Mouse (Mus musculus): ENCODE data around the gene Olfr46.
"Not testable (repeated sequence)": the region's sequence is repeated elsewhere in the genome, so short reads cannot be mapped to it uniquely, and the experiment has no call there.

Gene Olfr46

DNA sequence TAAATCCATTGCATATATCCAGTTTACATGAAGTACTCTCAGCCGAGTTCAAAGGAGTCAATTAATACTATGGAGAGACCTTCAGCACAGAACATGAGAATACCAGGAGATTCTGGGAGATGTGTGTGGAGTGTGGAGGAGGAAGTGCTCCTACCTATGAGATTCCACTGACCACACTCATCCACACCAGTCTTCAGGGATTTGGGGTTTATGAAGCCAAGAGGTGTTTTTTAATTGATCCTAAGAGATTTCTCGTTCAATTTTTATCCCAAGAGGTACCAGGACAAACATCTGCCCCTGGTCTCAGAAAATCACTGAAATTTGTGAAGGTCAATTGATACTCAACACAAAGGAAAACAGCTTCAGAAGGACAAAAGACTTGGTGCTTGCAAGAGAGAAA is at the start of gene Olfr46:
TSS of gene Olfr46 (plus strand) at position 301 of the 400 bp plus-strand sequence.
- DNase-seq (ENCODE audit: low read depth, low spot score) = not testable (repeated sequence)

DNA sequence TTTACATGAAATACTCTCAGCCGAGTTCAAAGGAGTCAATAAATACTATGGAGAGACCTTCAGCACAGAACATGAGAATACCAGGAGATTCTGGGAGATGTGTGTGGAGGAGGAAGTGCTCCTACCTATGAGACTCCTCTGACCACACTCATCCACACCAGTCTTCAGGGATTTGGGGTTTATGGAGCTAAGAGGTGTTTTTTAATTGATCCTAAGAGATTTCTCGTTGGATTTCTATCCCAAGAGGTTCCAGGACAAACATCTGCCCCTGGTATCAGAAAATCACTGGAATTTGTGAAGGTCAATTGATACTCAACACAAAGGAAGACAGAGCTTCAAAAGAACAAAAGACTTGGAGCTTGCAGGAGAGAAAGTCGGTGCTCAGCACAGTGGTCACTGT is 33.5 kb upstream of the Olfr46 start, which contains the start of gene Olfr538:
TSS of gene Olfr538 (plus strand) at position 301 of the 400 bp plus-strand sequence.
- no peak for DNase-seq (ENCODE audit: low read depth, low spot score)

DNA sequence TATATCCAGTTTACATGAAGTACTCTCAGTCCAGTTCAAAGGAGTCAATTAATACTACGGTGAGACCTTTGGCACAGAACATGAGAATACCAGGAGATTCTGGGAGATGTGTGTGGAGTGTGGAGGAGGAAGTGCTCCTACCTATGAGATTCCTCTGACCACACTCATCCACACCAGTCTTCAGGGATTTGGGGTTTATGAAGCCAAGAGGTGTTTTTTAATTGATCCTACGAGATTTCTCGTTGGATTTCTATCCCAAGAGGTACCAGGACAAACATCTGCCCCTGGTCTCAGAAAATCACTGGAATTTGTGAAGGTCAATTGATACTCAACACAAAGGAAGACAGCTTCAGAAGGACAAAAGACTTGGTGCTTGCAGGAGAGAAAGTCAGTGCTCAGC is 27.6 kb downstream of the Olfr46 start, which contains the start of gene Olfr61:
TSS of gene Olfr61 (plus strand) at position 301 of the 400 bp plus-strand sequence.
- DNase-seq (ENCODE audit: low read depth, low spot score) = not testable (repeated sequence)

DNA sequence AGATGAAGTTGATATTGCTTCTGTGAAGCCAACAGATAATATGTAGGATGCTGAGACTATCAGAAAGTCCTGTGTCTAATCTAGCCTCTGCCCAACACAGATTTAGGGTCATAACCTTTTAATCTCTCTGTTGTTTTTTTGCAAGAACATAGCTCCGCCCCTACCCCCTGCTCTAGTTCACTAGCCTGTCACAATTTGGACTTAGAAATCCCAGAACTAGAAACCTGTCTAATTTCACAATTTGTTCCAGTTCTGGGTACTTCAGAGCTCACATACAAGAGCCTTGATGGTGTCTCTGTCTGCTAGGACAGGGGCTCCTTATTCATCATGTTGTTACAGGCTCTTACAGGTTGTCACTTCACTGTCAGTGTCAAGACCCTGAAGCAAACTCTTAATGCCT is 29.5 kb downstream of the Olfr46 start:
- no peak for DNase-seq (ENCODE audit: low read depth, low spot score)

DNA sequence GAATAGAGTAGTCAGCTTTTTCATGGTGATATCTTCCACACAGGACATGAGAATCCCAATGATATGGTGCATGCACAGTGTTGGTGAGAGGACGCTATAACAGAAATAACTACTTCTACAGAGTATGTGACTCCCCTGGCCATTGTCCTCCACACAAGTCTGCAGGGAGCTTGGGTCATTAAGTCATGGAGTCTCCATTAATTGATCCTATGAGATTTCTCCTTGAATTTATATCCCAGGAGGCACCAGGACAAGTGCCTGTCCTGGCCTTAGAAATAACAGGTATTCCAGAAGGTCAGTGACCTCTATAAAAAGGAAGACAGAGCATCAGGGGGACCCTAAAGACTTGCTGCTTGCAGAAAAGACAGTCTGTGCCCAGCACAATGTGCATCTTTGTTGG is 45.1 kb downstream of the Olfr46 start, which contains the start of gene Olfr53:
TSS of gene Olfr53 (plus strand) at position 301 of the 400 bp plus-strand sequence.
- DNase-seq (ENCODE audit: low read depth, low spot score) = no peak

DNA sequence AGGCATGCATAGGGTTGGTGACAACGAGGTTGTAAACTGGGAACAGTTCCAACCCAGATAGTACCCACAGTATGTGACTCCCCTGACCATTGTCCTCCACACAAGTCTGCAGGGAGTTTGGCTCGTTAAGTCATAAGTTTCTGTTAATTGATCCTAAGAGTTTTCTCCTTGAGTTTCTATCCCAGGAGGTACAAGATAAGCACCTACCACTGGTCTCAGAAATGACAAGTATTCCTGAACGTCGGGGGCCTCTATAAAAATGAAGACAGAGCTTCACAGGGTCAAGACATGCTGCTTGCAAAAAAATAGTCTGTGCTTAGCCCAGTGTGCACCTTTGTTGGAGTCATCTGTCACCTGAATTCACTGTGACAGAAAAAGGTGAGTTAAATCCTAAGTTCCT is 58.6 kb downstream of the Olfr46 start, which contains the start of gene Olfr539:
TSS of gene Olfr539 (plus strand) at position 301 of the 400 bp plus-strand sequence.
- no peak for DNase-seq (ENCODE audit: low read depth, low spot score)
